ENCODE assay signal across 8 mouse cellular contexts in genomic region chr16:76371614-76371917, GRCm38 (mm10). TPM values are rescaled to one million over a fixed set of nuclear protein-coding genes. Genes with fewer than 3 reads are reported as not detected.
DNase-seq lines count a peak whose midpoint lies in the region; ATAC-seq and TF ChIP-seq lines count a peak whose summit lies in the region.

No protein-coding gene starts in this region.

- no peaks in the 10 kb centered on the region for H3K9me3 ChIP-seq in neural tube, embryonic 12.5 days

- peak overlapping the region; percentile 67 for H3K4me2 ChIP-seq in neural tube, embryonic 12.5 days (replicated peaks)

- no peak overlapping the region for H3K27ac ChIP-seq in left cerebral cortex, adult 2 months
- H3K27ac ChIP-seq in cortical plate, adult 2 months (ENCODE audit: insufficient read depth, low read length), result no peak overlapping the region
- no peak overlapping the region for H3K27ac ChIP-seq in neural tube, embryonic 12.5 days

- no peak for TF ChIP-seq POLR2A in cortical plate, adult 2 months (IDR thresholded peaks at IDR 0.05; ENCODE audit: extremely low read depth, insufficient read depth, low read length)

- intact Hi-C loops in left cerebral cortex, adult 2 months (cut with DNase I), result loop anchor here (2.0 to 5.0 kb wide), 3 partner anchors 79 to 495 kb away; no protein-coding TSS in a partner anchor

- no peak for TF ChIP-seq CTCF in left cerebral cortex, adult 2 months (IDR thresholded peaks at IDR 0.05)
- TF ChIP-seq CTCF in cortical plate, adult 2 months (IDR thresholded peaks at IDR 0.05; ENCODE audit: extremely low read depth, insufficient read depth, low read length), result no peak

- ATAC-seq in neural tube, embryonic 12.5 days (ENCODE audit: low FRiP score, low read depth), result no peak

- DNase-seq in left cerebral cortex, adult 2 months (ENCODE audit: extremely low spot score in 1 of 2, low spot score in 2 of 2), result no peak
- no peak for DNase-seq in left cerebral cortex, adult 18-20 months (ENCODE audit: low spot score in 2 of 2)
- peak; percentile 53 for DNase-seq in induced T-regulatory cell, adult 2 months (ENCODE audit: low read depth)
- DNase-seq in adrenal gland, postnatal 14 days, result no peak
- DNase-seq in cerebellum, adult 18-20 months, result no peak
- DNase-seq in B cell, adult 2 months, result no peak

- peaks cover 2% of the 10 kb centered on the region; the same call in 1 of the 2 replicates for H3K4me1 ChIP-seq in cortical plate, adult 2 months (ENCODE audit: control insufficient read depth, insufficient read depth, low read length)
- peaks cover 13% of the 10 kb centered on the region; the same call in 1 of the 2 replicates for H3K4me1 ChIP-seq in neural tube, embryonic 12.5 days

- H3K27me3 ChIP-seq in neural tube, embryonic 12.5 days (replicated peaks), result no peaks in the 10 kb centered on the region

- H3K4me3 ChIP-seq in left cerebral cortex, adult 2 months, result peak overlapping the region; percentile 96
- H3K4me3 ChIP-seq in cortical plate, adult 2 months (ENCODE audit: insufficient read depth, low read length), result peak overlapping the region; percentile 76; the same call in 1 of the 2 replicates
- peak overlapping the region; percentile 86 for H3K4me3 ChIP-seq in neural tube, embryonic 12.5 days

- H3K36me3 ChIP-seq in neural tube, embryonic 12.5 days, result no peaks in the 10 kb centered on the region

- peak overlapping the region; percentile 96 for H3K9ac ChIP-seq in neural tube, embryonic 12.5 days

- WGBS in neural tube, embryonic 12.5 days, result 4% methylated on average over 7 of the region's 7 CpGs

RNA-seq across cellular contexts. Expression of gene Nrip1, which starts 2.1 kb away (rescaled TPM):
- total RNA-seq in left cerebral cortex, adult 2 months (2021), result 10 to 100 TPM; 53.4 to 54.3 TPM
- 10 to 100 TPM; 51.2 to 53.8 TPM for total RNA-seq in left cerebral cortex, adult 18-20 months (2021)
- polyA plus RNA-seq in cortical plate, adult 2 months (2012; rRNA removed), result 7.5 and 7.7 TPM in 2 replicates
- 35.2 and 38.9 TPM in 2 replicates for polyA plus RNA-seq in neural tube, embryonic 12.5 days (2016; fragmentation: Nextera tagmentation; extraction: Ambion mirVana)
- 65.2 and 66.5 TPM in 2 replicates for total RNA-seq in adrenal gland, postnatal 14 days (2021)
